Mouse (Mus musculus): ENCODE results near the gene Slc22a23. TPM values are rescaled to one million over a fixed set of nuclear protein-coding genes. Genes with fewer than 3 reads are reported as not detected.

Slc22a23 gene
- polyA plus RNA-seq, 1 experiment from 2014 or later, result 8.2 TPM

GRCm38 (mm10) chr13:34146916-34147315 lies 198.1 kb downstream of the Slc22a23 start:
- Histone ChIP-seq H3K9me3 (replicated peaks; ENCODE audit: control insufficient read depth, low read length) (no peaks in the 10 kb centered on the region), H3K4me1 (ENCODE audit: control insufficient read depth, low read depth, low read length) (no peaks in the 10 kb centered on the region; the same call in 1 of the 2 replicates), H3K4me2 (ENCODE audit: low read depth, low read length) (no peak overlapping the region), H3K27me3 (ENCODE audit: control insufficient read depth, insufficient read depth, low read depth, low read length) (peaks cover 19% of the 10 kb centered on the region), H3K36me3 (ENCODE audit: control insufficient read depth, insufficient read depth) (no peaks in the 10 kb centered on the region), H3K9ac (ENCODE audit: low read depth, low read length) (no peak overlapping the region), H3K27ac (ENCODE audit: low read length) (no peak overlapping the region), H3K4me3 (ENCODE audit: low read depth, low read length) (no peak overlapping the region)
- no peak for ATAC-seq (ENCODE audit: low read depth)
- 43% methylated on average over 3 of the region's 3 CpGs for WGBS (ENCODE audit: insufficient replicate concordance)

DNA sequence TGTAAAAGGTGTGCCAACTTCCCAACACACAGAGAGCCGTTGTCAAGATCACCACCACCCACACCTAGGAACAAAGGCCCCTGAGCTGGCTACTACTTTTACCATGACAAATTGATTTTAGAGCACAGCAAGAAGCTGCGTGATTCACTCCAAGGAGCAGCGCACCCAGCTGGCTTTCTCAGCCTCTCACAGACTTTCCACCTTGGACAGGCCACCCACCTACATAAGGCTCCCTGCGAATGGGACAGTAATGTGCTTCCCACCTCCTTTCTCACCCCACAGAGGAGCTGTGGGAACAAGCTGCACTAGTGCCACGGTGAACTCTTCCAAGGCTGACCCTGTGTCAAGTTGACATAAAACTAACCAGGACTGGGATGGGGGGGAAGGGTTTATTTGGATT lies 201.6 kb downstream of the Slc22a23 start:
- no peak for ATAC-seq (ENCODE audit: low read depth)
- Histone ChIP-seq H3K27ac (ENCODE audit: low read length) (no peak overlapping the region), H3K36me3 (ENCODE audit: control insufficient read depth, insufficient read depth) (no peaks in the 10 kb centered on the region), H3K9me3 (replicated peaks; ENCODE audit: control insufficient read depth, low read length) (no peaks in the 10 kb centered on the region), H3K4me1 (ENCODE audit: control insufficient read depth, low read depth, low read length) (no peaks in the 10 kb centered on the region), H3K4me3 (ENCODE audit: low read depth, low read length) (no peak overlapping the region), H3K27me3 (ENCODE audit: control insufficient read depth, insufficient read depth, low read depth, low read length) (no peaks in the 10 kb centered on the region), H3K4me2 (ENCODE audit: low read depth, low read length) (no peak overlapping the region), H3K9ac (ENCODE audit: low read depth, low read length) (no peak overlapping the region)
- 71% methylated on average over 5 of the region's 5 CpGs for WGBS (ENCODE audit: insufficient replicate concordance)

DNA sequence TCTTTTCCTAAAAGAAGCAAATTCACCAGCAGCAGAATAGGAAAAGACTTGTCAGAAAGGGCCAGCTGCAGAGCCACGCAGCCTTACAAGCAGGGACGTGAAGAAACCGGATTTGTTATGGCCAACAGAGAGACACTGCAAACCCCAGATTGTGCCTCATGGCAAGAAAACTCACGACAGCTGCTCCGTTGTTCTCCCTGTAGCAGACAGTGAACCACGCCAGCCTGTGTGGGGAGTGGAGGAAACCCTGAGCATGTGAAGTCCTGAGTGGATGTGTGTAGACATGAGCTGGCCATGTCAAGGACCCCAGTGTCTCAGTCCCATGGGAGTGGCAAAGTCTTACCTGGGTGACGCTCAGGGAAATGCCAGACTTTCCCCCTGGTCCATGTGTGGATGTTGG lies 208.4 kb downstream of the Slc22a23 start:
- Histone ChIP-seq H3K4me2 (ENCODE audit: low read depth, low read length) (no peak overlapping the region), H3K4me3 (ENCODE audit: low read depth, low read length) (no peak overlapping the region), H3K27me3 (ENCODE audit: control insufficient read depth, insufficient read depth, low read depth, low read length) (peaks cover 34% of the 10 kb centered on the region), H3K9me3 (replicated peaks; ENCODE audit: control insufficient read depth, low read length) (no peaks in the 10 kb centered on the region), H3K36me3 (ENCODE audit: control insufficient read depth, insufficient read depth) (no peaks in the 10 kb centered on the region), H3K4me1 (ENCODE audit: control insufficient read depth, low read depth, low read length) (peaks cover 6% of the 10 kb centered on the region), H3K9ac (ENCODE audit: low read depth, low read length) (no peak overlapping the region), H3K27ac (ENCODE audit: low read length) (no peak overlapping the region)
- WGBS (ENCODE audit: insufficient replicate concordance), result 52% methylated on average over 7 of the region's 7 CpGs
- no peak for ATAC-seq (ENCODE audit: low read depth)

GRCm38 (mm10) chr13:34134276-34134675 lies 210.7 kb downstream of the Slc22a23 start:
- Histone ChIP-seq H3K9ac (ENCODE audit: low read depth, low read length) (no peak overlapping the region), H3K27me3 (ENCODE audit: control insufficient read depth, insufficient read depth, low read depth, low read length) (peaks cover 58% of the 10 kb centered on the region), H3K4me3 (ENCODE audit: low read depth, low read length) (no peak overlapping the region), H3K4me1 (ENCODE audit: control insufficient read depth, low read depth, low read length) (peaks cover 22% of the 10 kb centered on the region), H3K36me3 (ENCODE audit: control insufficient read depth, insufficient read depth) (no peaks in the 10 kb centered on the region), H3K9me3 (replicated peaks; ENCODE audit: control insufficient read depth, low read length) (no peaks in the 10 kb centered on the region), H3K4me2 (ENCODE audit: low read depth, low read length) (no peak overlapping the region), H3K27ac (ENCODE audit: low read length) (no peak overlapping the region)
- no peak for ATAC-seq (ENCODE audit: low read depth)
- 64% methylated on average over 7 of the region's 7 CpGs for WGBS (ENCODE audit: insufficient replicate concordance)

DNA sequence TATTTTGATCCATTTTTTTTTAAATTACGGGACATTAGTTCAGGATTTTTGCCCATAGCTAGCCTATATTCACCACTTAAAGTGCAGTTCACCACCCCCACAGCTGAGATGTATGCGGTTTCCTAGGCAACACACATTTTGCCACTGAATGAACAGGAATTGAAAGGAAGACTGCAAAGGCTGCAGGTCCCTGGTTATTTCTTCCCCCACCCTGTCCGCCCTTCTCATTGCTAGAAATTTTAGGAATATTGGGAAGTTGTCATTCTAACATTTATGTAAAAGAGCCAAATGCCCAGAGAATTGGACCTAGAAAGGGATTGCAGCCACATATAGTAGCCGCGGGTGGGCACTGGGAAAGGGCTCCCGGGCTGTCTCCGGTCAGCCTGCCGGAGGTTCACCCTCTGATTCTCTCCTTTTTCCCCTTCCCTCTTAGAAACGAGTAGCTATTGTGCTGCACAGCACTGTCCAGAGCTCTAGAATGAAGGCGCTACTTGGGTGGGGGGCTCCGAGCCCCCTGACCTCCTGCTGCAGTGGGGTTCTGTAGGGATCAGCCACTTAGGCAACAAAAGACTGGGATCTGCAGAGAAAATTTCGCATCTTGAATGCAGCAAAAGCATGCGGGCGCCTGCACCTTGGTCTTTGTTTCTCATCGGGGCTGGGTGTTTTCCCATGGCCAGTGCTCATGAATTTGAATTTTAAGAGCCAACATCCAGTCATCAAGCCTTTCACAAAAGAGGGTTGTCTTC lies 211.5 kb downstream of the Slc22a23 start:
- Histone ChIP-seq H3K9me3 (replicated peaks; ENCODE audit: control insufficient read depth, low read length) (no peaks in the 10 kb centered on the region), H3K4me1 (ENCODE audit: control insufficient read depth, low read depth, low read length) (peaks cover 22% of the 10 kb centered on the region), H3K27me3 (ENCODE audit: control insufficient read depth, insufficient read depth, low read depth, low read length) (peaks cover 65% of the 10 kb centered on the region), H3K36me3 (ENCODE audit: control insufficient read depth, insufficient read depth) (no peaks in the 10 kb centered on the region), H3K9ac (ENCODE audit: low read depth, low read length) (no peak overlapping the region), H3K4me2 (ENCODE audit: low read depth, low read length) (no peak overlapping the region), H3K27ac (ENCODE audit: low read length) (no peak overlapping the region), H3K4me3 (ENCODE audit: low read depth, low read length) (no peak overlapping the region)
- no peak for ATAC-seq (ENCODE audit: low read depth)
- 13% methylated on average over 15 of the region's 15 CpGs for WGBS (ENCODE audit: insufficient replicate concordance)

DNA sequence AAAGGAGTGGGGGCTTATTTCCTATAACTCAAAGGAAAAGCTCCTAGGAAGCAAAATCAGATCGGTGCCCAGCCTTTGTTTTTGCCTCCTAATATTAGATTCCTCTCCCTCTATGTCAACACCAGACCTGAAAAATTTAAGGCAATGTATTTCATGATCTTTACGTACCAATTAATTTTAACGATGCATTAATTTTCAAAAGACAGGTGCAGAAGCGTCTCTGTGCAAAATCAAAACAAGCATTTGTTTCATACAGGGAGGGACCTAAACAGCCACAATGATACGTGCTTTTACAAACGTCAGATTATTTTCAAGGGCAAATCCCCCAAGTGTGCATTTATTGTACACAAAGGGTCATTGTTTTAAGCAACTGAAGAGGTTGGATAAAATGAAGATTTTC lies 212.1 kb downstream of the Slc22a23 start:
- no peaks in the 10 kb centered on the region for H3K36me3 ChIP-seq (ENCODE audit: control insufficient read depth, insufficient read depth)
- no peak for ATAC-seq (ENCODE audit: low read depth)
- H3K4me2 ChIP-seq (ENCODE audit: low read depth, low read length), result no peak overlapping the region
- no peaks in the 10 kb centered on the region for H3K9me3 ChIP-seq (replicated peaks; ENCODE audit: control insufficient read depth, low read length)
- H3K4me3 ChIP-seq (ENCODE audit: low read depth, low read length), result no peak overlapping the region
- no peak overlapping the region for H3K9ac ChIP-seq (ENCODE audit: low read depth, low read length)
- H3K27ac ChIP-seq (ENCODE audit: low read length), result no peak overlapping the region
- peaks cover 22% of the 10 kb centered on the region for H3K4me1 ChIP-seq (ENCODE audit: control insufficient read depth, low read depth, low read length)
- peaks cover 62% of the 10 kb centered on the region for H3K27me3 ChIP-seq (ENCODE audit: control insufficient read depth, insufficient read depth, low read depth, low read length)
- 23% methylated on average over 6 of the region's 6 CpGs for WGBS (ENCODE audit: insufficient replicate concordance)

GRCm38 (mm10) chr13:34132299-34132698 lies 212.7 kb downstream of the Slc22a23 start:
- Histone ChIP-seq H3K4me1 (ENCODE audit: control insufficient read depth, low read depth, low read length) (peaks cover 22% of the 10 kb centered on the region), H3K4me2 (ENCODE audit: low read depth, low read length) (no peak overlapping the region), H3K27me3 (ENCODE audit: control insufficient read depth, insufficient read depth, low read depth, low read length) (peaks cover 62% of the 10 kb centered on the region), H3K27ac (ENCODE audit: low read length) (no peak overlapping the region), H3K36me3 (ENCODE audit: control insufficient read depth, insufficient read depth) (no peaks in the 10 kb centered on the region), H3K4me3 (ENCODE audit: low read depth, low read length) (no peak overlapping the region), H3K9me3 (replicated peaks; ENCODE audit: control insufficient read depth, low read length) (no peaks in the 10 kb centered on the region), H3K9ac (ENCODE audit: low read depth, low read length) (no peak overlapping the region)
- ATAC-seq (ENCODE audit: low read depth), result no peak
- WGBS (ENCODE audit: insufficient replicate concordance), result 2% methylated on average over 15 of the region's 15 CpGs

- under 1% methylated on average over 10 of the region's 10 CpGs for WGBS (ENCODE audit: insufficient replicate concordance)
- H3K27ac ChIP-seq (ENCODE audit: low read length), result no peak overlapping the region
Measured at GRCm38 (mm10) chr13:34131708-34132060, 213.3 kb downstream of the Slc22a23 start.

GRCm38 (mm10) chr13:34131011-34131707 lies 213.8 kb downstream of the Slc22a23 start:
- peak overlapping the region; percentile 14; the same call in 1 of the 2 replicates for H3K4me3 ChIP-seq (ENCODE audit: low read depth, low read length)
- peaks cover 22% of the 10 kb centered on the region for H3K4me1 ChIP-seq (ENCODE audit: control insufficient read depth, low read depth, low read length)
- H3K27ac ChIP-seq (ENCODE audit: low read length), result no peak overlapping the region
- H3K4me2 ChIP-seq (ENCODE audit: low read depth, low read length), result peak overlapping the region; percentile 35; the same call in 1 of the 2 replicates
- no peak for ATAC-seq (ENCODE audit: low read depth)
- no peaks in the 10 kb centered on the region for H3K36me3 ChIP-seq (ENCODE audit: control insufficient read depth, insufficient read depth)
- H3K9ac ChIP-seq (ENCODE audit: low read depth, low read length), result no peak overlapping the region
- no peaks in the 10 kb centered on the region for H3K9me3 ChIP-seq (replicated peaks; ENCODE audit: control insufficient read depth, low read length)
- WGBS (ENCODE audit: insufficient replicate concordance), result 1% methylated on average over 24 of the region's 24 CpGs
- peaks cover 62% of the 10 kb centered on the region for H3K27me3 ChIP-seq (ENCODE audit: control insufficient read depth, insufficient read depth, low read depth, low read length)

More at GRCm38 (mm10) chr13:34131708-34132060, 213.3 kb downstream of the Slc22a23 start:
- ATAC-seq (ENCODE audit: low read depth), result no peak
- no peaks in the 10 kb centered on the region for H3K9me3 ChIP-seq (replicated peaks; ENCODE audit: control insufficient read depth, low read length)
- peaks cover 22% of the 10 kb centered on the region for H3K4me1 ChIP-seq (ENCODE audit: control insufficient read depth, low read depth, low read length)
- no peaks in the 10 kb centered on the region for H3K36me3 ChIP-seq (ENCODE audit: control insufficient read depth, insufficient read depth)
- H3K4me2 ChIP-seq (ENCODE audit: low read depth, low read length), result no peak overlapping the region; the same call in 1 of the 2 replicates
- no peak overlapping the region for H3K4me3 ChIP-seq (ENCODE audit: low read depth, low read length)
- peaks cover 62% of the 10 kb centered on the region for H3K27me3 ChIP-seq (ENCODE audit: control insufficient read depth, insufficient read depth, low read depth, low read length)
- no peak overlapping the region for H3K9ac ChIP-seq (ENCODE audit: low read depth, low read length)

Data from liver, embryonic 16.5 days (tissue).